Mouse (Mus musculus): ENCODE results near the gene Fam184b.
A peak's percentile ranks its signal among the peaks of the same experiment; 100 is the strongest.

The Fam184b gene

DNA sequence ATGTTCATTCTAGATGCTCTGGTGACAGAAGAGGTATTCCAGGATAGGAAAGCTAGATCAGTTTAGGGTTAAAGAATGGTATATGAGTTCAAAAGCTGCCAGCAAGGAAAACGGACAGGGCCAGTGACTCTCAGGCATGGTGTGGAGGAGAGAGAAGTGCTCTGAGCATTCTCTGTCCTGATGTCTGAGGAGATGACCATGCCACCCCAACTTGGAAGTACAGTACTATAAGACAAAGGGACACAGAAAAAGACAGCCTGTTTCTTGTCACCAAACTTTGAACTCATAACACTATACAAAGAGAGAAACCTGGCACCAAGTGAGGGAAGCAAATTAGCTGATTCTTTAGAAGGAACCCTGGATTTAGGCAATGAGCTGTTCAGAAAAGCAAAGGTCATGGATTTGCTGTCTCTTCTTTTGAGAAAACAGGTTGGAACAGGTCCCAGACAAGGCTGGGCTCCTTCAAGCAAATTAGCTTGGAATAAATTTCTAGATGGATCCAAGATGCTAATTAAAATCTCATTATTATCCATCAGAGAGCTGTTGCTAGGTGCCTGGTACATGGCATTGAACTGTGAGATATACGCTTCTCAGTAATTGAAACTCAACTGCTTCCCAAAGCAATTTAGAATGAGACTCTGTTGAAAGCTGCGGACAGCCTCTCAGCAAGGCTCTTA, 43.9 kb downstream of the Fam184b start:
- DNase-seq (ENCODE audit: low spot score), result no peak

DNA sequence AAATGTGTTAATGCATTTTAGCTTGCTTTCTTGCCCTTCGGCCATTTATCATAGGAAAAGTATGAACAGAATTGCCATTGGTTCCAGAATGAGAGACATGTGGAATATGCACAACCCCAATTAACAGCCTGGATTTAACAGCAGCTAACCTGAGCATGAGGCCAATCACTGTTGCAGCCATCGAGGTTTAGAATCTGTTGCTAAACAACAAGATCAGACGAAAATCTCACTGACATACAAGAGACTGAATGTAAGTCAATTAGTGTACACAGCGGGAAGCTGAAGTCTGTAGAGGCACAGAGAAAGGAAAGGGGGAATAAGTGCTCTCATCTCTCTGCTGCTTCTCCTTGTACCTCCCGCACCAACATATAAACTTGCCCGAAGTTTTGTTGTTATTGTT, 46.1 kb downstream of the Fam184b start:
- no peak for DNase-seq (ENCODE audit: low spot score)

DNA sequence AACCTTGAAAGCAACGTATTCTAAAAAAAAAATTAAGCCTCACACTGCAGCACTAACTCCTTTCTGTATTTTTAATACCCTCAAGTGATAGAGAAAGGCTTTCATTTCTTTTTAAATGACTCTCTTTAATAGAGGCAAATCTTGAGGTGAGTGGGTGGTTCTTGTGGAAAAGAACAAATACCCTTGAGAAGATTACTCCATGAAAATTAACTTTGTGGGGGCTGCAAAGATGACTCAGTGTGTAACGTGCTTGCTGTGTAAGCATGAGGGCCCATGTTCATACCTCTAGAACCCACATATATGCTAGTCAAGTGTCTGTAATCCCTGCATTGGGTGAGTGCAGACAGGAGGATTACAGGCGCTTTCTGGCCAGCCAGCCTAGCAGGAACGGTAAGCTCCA, 49.3 kb downstream of the Fam184b start:
- no peak for DNase-seq (ENCODE audit: low spot score)

DNA sequence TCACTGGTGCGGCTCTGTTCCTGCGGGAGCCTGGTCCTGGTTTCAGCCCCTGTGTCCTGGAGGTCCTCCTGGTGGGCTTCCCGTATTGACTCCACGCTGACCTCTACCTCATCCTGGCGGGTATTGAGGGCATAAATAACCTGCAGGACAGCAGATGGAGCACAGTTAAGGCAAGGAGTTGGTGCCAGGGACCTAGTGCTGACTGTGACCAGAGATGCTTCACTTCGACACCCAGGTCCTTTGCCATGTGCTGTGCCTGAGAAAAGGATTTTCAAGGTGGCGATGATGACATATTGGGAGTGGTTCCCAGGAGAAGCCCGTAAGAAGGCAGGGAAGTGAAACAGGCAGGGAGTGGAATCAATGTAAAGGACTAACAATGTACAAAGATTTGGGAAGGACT, 54.8 kb downstream of the Fam184b start:
- no peak for DNase-seq (ENCODE audit: low spot score)

DNA sequence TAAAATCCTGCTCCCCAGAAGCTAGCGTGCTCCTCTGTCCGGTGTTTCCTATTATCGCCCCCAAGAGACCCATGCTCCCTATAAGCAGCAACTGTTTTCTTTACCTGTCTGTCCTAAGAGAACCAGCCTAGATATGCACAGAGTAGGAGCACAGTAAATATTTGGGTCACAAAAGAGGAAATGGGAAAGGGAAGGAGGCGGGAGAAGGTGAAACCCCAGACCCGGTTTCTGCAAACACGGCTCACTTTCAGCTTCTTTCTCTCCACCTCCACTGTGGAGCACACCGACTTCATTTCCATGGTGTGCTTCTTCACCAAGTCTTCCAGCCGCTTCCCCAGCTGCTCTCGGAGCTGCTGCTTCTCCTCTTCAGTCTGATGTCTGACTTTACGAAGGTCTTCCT, 59.1 kb downstream of the Fam184b start:
- DNase-seq (ENCODE audit: low spot score), result no peak

DNA sequence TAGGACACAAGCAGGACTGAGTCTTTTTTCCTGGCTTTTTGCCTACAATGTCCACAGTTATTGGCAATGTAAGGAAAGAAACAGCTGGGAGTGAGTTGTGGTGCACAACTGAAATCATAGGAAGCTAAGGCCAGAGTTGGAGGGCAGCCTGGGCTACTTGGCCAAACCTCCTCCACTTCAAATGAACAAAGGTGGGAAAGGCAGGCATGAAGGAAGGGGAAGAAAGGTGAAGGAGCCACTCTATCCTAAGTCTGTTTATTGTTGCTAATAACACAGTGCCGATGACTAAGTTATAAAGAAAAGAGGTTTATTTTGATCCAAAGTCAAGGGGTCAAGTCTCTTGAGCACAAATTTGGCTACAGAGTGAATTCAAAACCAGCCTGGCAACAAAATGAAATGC, 62.0 kb downstream of the Fam184b start:
- no peak for DNase-seq (ENCODE audit: low spot score)

DNA sequence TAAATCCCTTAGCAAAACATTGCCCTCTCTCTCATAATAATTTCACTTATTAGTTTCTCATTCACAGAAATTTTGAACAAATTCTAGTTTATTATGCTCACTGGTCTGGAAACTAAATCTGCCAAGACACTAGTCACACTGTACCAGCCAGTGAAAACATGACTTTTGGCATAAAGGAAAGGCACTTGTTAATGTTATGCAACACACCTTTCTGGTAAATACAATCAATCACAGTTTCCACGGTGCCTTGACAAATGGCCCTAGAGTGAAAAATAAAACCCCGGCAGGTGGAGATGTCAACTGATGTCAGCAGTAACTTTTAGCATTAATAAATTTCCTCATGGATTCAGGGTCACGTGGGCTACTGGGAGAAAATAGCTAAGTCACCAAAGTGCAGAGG, 62.7 kb downstream of the Fam184b start:
- DNase-seq (ENCODE audit: low spot score), result no peak

DNA sequence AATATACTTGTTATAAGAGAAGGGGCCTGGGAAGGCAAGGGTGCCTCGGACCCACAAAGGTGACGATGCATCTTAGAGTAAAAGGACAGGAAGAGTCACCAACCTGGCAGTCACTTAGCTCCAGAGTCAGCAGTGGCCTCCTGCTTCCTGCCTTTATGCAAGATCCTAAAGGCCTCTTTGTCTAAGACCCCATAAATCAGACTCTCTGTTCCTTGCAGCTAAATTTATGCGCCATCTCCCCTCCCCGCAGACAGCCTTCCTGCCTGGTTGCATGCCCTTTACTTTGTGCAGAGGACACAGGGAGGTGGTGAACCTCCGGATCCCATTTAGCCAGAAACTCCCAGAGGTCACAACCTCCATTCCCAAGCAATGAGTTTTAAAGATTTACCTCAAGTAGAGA, 66.6 kb downstream of the Fam184b start:
- no peak for DNase-seq (ENCODE audit: low spot score)

DNA sequence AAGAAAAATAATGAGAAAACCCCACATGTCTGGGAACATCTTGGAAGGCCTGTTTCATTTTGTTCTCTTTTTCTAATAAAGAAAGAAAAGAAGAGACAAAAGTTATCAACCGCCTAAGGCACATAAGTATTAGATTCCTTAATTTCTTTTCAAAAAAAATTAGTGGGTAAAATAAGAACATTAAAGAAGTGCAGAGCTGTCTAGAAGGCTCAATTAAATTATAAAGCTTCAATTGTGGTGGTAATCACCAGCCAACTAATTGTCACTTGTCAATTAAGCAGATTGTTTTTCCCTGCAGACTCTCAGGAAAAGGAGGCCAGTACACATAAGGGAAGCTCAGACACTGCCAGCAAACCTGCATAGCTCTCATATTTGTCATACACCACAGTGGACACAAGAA, 73.6 kb downstream of the Fam184b start:
- no peak for DNase-seq (ENCODE audit: low spot score)

DNA sequence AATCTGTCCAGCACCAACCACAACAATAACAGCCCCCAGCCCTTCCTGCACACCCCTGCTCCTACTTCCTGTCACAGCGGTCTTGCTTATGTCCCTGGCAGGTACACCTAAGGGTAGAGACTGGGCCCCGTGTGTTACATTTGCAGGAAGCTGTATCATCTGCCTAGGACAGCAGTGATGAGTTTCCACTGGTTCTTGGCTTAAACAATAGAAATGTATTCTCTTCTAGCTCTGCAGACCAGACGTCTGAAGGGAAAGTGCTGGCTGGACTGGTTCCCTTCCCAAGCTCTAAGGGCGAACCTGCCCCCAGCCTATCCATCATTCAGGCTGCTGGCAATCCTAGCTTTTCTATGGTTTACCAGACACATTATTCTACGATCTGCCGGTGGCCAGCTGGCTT, 75.4 kb downstream of the Fam184b start:
- DNase-seq (ENCODE audit: low spot score), result no peak

DNA sequence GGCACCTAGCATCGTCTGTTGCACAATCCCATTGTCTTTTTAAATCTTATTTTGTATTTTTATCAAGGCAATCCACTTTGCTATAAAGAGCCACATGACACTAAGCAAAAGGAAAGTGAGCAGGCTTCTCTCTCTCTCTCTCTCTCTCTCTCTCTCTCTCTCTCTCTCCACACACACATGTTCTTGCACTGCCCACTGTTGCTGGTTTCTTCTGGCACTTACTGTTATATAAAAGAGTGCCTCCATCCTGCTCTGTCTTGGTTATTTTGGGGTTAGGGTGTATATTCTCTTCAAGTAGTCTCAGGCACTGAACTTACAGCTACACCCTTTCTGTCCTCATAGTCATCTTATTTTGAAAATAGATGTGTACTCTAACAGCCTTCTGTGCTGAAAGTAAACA, 89.8 kb downstream of the Fam184b start:
- no peak for DNase-seq (ENCODE audit: low spot score)

DNA sequence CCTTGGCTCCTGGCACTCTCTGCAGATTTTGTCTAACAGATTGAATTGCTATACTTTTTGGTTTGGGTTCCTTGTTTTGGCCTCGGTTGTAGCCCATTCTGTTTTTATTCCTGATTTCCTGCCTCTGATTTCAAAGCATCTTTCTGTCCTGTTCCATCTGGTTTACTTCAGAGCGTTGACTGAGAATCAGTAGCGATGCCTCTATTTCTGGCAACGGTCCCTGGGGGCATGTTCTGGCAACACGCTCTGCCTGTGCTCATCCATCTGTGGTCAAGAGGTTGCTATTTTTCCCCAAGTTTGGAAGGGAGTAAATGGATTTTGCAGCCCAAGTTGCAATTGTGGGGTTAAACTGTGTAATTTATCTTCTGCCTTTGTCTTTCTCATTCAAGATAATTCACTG, 96.0 kb downstream of the Fam184b start:
- DNase-seq (ENCODE audit: low spot score), result no peak

DNA sequence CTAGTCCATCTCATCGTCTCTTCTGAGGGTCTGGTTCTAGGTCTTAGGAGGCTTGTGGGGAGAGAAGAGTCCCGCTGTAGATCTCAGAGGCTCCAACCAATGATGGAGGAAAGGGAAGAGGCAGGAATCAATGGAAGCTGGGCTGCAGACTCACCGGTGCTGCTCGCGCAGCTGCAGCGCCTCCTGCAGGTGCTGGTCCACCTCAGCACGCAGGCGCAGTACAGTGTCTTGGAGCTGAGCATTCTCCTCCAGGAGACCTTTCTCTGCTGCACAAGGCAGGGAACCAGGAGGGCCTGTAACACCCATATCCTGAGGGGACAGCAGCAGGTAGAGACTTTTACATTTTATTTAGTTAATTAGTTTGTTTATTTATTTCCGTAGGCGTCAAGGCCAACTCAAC, 99.9 kb downstream of the Fam184b start:
- DNase-seq (ENCODE audit: low spot score), result no peak

DNA sequence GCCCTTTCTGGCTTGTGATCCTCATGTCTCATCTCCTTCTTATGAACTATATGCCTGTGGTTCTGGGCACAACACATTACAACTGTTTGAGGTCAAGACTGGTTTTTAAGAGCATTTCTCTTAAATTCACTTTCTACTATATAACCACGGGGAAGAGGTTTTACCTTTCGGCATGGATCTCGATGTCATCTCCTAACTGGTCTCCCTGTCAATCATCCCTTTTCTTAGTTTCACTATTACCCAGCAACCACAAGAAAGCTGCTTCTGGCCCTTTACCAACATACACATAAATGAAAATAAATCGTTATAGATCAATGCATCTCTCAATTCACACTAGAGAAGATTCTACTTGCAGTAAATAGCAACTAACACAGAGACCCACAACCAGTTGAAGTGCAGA, 104.2 kb downstream of the Fam184b start:
- no peak for DNase-seq (ENCODE audit: low spot score)

DNA sequence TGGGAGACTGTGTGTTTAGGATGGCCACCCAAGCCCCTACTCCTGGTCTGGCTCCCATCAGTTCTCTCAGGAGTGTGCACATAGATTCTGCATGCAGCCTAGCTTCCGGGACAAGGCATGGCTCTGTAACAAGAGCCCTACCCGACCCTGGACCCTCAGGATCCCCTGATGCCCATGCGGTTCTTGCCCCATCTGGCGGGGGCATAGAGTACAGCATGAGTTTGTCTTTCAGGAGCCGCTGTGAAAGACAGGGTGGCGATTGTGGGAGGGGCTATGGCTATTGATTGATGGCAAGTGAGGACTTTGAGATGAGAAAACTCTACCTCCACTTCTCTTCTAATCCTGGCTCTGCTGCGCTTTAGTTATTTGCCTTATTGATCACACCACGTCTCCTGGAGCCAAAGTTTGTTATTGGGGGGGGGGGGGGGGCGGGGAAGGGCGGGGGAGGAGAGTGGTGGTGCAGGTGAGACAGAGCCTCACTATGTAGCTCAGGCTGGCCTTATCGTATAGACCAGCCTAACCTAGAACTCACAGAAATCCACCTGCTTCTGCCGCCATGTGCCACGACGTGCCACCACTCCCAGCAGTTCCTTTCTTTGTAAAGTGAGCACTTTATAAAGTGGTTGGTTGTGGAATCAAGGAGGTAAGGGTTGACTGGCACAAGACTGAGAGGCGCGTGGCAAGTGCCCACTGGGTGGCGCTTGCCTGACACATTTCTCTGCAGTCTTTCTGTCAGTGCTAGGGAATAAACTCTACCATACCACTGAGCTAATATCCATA, 104.9 kb downstream of the Fam184b start:
- DNase-seq (ENCODE audit: low spot score), result no peak

DNA sequence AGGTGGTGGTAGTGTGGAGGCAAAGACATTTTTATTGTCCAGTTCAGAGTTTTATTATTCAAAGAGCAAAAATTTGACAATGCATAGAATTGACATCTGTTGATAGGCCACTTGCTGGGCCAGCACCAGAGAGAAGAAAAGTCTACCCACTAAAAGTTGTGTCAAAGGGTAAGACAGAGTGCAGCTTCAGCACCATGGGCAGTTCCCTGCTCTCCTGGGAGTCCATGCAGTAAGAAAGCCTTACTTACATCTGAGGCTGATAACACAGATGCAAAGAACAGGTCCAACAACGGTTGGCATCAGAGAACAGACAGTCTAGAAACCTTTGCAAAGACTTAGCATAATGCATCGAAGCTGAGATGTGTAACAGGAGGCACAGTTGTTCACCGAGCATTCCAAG, 109.7 kb downstream of the Fam184b start:
- DNase-seq (ENCODE audit: low spot score), result no peak

DNA sequence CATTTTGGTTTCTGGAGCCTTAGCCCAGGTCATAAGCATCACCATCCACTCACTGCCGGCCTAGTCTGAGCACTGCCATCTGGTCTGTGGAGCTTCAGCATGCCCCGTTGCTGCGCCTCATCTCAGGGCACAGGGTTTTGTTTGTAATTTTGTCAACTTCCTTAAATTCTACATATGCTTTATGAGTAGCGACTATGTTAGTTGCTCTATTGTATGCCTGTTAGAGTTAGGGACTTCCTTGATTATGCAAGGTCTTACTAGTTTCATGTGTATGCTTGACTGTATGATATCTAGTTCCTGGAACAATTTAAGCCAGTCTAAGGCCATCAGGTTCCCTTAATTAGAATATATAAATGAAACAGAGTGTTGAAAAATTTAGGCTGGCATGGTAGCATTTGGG, 113.1 kb downstream of the Fam184b start:
- DNase-seq (ENCODE audit: low spot score), result no peak

DNA sequence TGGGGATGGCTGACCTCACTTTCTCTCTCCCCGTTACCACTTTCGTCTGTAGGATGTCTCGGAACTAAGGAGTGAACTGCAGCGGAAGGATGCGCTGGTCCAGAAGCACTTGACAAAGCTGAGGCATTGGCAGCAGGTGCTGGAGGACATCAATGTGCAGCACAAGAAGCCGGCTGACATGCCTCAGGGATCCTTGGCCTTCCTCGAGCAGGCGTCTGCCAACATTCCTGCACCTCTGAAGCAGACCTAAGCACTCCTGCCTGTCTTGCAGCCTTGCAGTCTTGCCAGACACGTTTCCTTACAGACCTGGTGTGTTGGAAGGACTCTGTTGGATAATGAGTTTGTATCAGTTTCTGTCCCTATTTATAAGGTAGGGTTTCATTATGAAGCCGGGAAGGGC, 114.3 kb downstream of the Fam184b start:
- DNase-seq (ENCODE audit: low spot score), result no peak

DNA sequence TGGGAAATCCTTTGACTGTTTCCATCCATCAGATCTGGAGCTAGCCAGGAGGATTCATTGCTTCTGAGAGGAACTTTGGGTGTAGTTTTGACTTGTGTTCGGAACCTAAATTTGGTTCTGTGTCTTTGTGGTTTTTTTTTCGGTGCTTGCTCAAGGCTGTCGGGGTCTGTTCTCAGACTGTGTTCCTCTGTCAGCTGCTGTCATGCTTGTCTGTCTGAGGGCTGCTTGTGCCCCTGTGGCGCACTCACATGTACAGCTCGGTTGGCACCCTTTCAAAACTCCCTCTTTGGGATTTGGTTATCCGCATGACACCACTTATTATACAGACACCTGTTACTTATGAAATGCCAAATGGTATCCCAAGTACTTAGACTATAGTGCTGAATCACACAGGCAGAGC, 117.8 kb downstream of the Fam184b start:
- no peak for DNase-seq (ENCODE audit: low spot score)

DNA sequence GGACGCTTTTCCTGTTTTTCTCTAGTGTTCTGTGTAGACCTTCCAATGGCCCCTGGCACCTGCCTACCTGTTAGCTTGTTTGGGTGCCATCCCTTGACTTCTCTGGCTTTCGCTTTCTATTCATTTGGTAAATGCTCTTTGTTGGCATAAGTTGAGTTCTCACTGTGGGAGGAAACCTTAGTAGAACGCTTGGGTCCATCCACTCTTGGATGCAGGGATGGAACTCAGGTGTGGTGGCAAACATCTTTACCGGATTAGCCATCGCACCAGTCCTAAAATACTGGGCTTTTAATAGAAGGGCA, 118.7 kb downstream of the Fam184b start:
- DNase-seq (ENCODE audit: low spot score), result no peak

DNA sequence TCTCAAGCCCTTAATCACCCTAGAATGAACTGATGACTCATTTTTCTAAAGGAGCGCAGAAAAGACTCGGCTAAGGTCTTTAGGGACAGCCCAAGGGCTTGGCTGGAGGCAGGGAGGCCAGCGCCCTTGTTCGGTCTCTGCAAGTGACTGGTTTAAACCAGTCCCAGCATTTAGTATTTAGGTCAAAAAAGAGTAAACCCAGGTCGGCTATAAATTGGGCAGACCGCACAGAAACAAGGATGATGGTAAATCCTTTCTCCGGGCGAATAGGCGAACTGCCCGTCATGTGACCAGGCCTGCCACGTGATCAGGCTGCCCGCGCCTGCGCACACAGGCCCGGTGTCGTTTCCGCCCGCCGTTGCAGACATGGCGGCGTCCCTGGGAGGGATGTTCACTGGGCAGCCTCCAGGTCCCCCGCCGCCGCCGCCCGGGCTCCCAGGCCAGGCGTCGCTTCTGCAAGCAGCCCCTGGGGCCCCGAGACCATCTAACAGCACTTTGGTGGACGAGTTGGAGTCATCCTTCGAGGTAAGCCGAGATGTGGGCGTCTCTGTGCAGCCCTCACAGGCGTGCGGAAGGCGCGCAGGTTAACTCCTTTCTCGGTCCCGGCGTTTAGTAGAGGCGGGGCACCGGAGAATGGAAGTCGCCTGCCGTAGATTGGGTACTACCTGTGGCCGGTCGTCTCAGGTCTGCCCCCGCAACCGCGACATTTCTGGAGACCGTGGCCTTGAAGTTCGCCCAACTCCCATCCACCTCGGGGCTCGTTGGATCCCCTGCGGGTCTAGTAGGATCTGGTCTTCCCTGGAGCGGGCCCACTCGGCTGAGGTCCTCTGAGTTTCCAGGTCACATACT, 119.2 kb downstream of the Fam184b start, which contains the start of gene Med28:
TSS of gene Med28 (plus strand) at position 270 of the 849 bp plus-strand sequence.
- peak; percentile 89 for DNase-seq (ENCODE audit: low spot score)

DNA sequence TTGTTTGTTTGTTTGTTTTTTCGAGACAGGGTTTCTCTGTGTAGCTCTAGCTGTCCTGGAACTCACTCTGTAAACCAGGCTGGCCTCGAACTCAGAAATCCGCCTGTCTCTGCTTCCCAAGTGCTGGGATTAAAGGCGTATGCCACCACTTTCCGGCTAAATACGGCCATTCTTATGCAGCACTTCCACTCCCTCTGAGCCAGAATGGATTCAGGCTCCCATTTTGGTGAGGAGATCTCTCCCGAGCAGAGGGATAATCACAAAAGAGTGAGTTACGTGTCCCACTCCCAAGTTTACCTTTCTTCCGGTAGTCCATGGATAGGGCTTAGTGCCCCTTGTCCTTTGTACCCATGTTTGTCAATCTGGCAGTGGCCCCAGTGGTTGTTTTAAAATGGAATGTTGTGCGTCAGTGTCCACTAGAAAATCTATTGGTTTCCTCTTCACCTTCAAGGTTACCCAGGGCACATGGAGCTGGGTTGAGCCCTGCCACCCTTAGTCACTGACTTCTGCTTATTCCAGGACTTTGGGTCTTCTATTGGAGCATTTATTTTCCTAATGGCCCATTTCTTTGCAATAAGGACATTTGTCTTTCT, 124.2 kb downstream of the Fam184b start:
- DNase-seq (ENCODE audit: low spot score), result no peak

DNA sequence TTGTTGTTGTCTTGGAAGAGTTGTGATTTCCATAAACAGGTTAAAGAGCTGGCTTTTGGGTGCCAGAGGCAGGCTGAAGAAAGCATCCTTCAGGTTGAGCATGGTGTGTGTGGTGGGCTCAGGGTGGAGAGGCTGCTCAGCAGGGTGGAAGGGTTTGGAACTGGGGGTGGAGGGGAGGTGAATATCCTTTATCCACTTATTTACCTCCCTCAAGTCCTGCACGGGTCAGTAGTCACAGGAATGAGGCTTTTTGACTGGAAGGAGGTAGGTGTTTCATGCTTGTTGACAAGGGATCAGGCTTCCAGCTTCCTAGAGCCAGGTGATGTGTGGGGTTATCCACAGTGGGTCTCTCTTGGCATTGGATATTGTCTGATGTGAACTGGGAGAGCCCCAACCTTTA, 124.8 kb downstream of the Fam184b start:
- no peak for DNase-seq (ENCODE audit: low spot score)
